Mouse (Mus musculus): ENCODE results near the gene Fbxo31.

The Fbxo31 gene

DNA sequence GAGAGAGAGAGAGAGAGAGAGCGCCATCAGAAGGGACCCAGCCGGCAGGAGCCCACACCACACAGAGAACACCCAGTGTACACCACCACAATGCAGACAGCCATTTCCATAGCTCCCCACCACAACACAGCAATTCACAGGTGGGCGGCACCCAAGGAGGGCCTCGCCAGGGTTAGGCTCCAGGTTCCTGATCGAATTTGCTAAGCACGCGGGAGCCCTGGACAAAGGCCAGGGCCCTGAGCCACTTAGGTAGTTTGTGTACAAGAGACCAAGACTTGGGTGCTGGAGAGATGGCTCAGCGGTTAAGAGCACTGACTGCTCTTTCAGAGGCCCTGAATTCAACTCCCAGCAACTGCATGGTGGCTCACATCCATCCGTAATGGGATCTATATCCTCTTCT lies 26.1 kb downstream of the Fbxo31 start:
- no peak for DNase-seq (ENCODE audit: low spot score in 2 of 2)

DNA sequence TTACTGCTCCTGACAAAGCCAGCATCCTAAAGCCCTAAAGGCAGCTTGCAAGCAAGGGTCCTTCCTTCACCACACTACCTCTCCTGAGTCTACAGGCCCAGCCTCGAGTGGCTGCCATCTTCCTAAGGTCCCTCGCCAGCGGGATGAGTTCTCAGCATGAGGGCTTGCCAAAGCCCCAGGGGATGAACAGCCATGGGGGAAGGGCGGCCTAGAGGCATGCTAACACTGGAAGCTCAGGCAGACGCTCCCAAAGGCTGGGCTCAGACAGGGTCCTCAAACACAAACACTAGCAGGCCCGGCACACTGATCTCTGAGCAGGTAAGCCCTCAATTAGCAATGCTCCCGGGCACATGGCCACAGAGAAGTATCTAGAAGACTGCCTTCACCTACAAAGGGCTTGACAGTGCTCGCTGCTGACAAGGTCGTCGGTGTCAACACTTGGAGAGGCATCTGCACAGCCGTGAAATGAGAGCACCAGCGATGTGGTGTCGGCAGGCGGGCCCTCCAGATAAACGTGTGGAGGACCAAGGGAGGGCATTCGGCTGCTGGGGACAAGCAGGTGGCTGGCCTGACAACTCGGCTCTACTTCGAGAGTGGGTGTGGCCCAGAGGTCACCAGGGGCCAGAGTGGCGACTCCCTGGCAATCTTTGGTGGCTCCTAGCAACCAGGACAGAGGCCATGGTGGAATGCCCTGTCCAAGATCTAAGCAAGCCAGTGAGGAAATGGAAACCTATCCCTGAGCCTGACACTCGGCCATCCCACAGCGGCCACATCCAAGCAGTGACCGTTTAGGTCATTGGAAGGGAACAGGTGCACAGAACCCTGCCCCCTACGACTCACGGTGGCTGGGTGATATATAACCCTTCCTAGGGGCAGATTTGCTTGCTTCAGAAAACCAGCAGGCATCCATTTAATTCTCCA lies 27.3 kb downstream of the Fbxo31 start:
- DNase-seq (ENCODE audit: low spot score in 2 of 2) = no peak

DNA sequence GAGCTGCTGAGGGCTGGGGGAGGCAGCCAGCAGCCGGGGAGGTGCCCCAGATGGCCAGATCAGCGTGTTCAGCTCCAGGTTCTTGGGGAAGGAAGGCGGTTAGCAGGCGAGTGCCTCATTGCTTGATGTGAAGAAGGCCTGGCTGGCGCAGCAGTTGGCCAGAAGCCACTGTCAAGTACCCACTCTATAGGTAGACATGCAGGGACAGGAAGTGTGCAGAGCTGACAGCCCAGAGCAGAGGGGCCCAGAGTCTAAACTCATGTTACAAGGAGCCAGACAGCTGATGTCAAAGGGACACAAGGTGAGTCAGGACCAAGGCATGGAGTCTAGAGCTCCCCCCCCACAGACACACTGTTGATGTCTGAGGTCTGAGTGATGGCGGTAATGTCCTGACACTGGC lies 28.6 kb downstream of the Fbxo31 start:
- no peak for DNase-seq (ENCODE audit: low spot score in 2 of 2)

DNA sequence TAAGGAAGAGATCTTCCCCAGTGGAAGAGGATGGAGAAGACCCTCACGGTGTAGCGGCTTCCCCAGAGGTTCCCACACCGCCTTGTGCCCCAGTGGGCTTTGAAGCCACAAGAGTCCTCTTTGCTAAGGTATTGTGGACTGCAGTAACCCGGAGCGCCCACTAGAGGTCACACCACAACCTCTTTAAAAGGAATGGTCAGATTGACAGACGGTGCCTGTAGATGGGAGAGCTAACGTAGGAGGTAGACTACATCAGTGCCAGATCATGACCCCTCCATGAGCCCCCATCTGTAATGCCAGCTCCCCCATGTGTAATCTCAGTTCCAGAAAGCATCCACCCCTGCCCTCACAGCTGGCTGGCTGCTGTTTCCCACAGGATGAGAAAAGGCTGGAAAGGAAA lies 31.5 kb downstream of the Fbxo31 start:
- DNase-seq (ENCODE audit: low spot score in 2 of 2) = peak; percentile 80 to 83

DNA sequence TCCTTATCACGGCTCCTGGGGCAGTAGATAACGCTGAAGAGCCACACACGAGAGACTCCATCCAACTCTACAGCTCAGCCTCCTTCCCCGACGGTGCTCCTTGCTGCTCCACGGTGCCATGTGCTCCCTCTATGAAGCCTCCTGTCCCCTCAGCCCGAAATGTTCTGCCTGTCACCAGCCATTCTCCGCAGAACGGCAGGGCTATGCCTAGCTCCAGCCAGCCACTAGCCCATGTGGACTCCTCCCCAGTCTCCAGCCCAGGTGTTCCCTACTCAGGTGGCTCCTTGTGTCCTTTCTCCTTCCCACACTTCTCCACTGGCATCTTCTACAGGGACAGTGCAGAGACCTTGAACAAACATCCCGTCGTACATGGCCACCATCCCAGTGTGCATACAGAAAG lies 33.7 kb downstream of the Fbxo31 start:
- DNase-seq (ENCODE audit: low spot score in 2 of 2) = no peak

DNA sequence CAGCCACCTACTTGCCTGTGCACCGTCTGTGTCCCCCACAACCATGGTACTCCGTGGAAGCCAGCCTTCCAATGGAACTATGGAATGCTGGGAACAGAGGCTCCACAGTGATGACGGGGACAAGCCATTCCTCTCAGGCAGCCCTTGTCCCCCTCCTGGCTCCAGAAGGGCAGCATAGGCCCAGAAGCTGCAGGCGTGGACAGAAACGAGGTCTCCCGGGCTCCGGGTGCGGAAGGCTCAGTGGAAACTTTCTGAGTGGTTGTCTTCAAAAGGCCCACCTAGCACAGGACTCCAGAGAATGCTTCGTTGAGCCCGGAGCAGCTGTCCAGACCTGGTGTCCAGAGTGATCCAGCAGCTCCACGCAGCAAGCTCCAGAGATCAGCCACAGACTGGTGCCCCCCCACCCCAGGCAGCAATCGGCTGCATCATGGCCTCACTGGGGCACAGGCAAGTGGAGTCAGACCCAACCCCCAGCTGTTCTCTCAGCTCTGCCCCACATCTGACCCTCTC lies 34.3 kb downstream of the Fbxo31 start, which contains the start of gene 1700018B08Rik:
1700018B08Rik (minus strand) TSS at position 45 of the 510 bp plus-strand sequence.
- DNase-seq (ENCODE audit: low spot score in 2 of 2) = no peak

DNA sequence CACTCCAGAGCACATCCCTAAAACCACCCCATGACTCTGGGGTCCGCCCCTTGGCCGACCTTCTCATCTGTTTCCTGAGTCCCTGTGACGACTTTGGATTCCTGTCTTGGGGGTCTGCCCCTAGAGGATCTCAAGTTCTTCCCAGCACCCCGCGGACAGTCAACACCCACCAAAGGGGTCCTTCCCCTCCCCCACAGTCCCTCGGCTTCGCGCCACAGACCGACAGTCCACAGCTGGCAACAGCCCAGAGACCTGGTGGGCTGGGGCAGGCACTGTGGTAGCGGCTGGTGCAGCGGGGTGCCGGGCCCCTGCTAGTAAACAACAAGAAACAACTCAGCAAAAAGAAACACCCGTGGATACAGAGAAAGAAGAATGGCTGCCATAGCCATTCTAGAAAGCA lies 35.7 kb downstream of the Fbxo31 start:
- no peak for DNase-seq (ENCODE audit: low spot score in 2 of 2)

DNA sequence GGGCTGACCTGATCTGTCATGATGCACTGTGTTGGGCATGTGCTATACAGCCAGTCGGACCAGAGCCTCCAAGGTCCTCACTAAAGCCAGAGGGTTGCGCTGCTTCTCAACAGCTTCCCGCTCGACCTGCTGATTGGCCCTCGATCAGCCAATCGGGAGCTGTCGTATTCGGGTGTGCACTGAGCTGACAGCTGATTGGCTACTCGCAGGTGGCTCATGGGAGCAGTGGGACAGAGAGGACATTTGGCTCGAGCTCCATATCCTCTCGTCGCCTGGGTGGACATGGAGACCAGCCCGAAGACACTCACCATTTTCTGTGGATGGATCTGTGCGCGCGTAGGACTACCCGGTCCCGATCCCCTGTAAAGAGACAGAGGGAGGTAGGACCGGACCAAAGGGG lies 36.7 kb downstream of the Fbxo31 start:
- no peak for DNase-seq (ENCODE audit: low spot score in 2 of 2)

DNA sequence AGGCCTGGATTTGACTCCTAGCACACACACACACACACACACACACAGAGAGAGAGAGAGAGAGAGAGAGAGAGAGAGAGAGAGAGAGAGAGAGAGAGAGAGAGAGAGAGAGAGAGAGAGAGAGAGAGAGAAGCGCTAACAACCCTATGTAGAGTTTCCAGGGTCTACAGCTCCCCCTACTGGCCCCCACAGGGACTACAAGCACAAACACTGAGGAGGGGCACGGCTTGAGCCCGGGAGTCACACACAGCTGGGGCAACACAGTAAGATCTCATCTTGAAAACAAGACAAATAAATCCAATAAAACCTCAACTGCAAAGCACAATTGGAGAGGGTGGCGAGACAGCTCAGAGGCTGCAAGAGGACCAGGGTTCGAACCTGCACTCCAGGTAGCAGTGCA lies 46.2 kb downstream of the Fbxo31 start:
- no peak for DNase-seq (ENCODE audit: low spot score in 2 of 2)

DNA sequence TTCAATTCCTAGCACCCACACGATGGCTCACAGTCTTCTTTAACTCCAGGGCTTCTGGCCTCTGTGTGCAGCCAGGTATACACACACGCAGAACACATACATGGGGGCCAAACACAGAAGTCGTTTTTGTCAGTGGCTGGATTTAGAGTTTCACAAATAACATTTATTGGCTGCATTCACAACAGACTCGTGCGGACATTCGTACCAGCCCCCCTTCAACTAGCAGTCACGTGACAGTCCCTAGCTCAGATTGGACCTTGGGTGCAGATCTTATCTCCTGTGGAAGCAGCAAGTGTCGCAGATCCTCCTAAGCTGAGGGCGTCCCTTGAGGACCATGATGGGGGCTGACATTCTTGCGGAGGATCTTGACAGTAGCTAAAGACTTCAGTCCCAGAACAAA lies 48.0 kb downstream of the Fbxo31 start:
- DNase-seq (ENCODE audit: low spot score in 2 of 2) = no peak

DNA sequence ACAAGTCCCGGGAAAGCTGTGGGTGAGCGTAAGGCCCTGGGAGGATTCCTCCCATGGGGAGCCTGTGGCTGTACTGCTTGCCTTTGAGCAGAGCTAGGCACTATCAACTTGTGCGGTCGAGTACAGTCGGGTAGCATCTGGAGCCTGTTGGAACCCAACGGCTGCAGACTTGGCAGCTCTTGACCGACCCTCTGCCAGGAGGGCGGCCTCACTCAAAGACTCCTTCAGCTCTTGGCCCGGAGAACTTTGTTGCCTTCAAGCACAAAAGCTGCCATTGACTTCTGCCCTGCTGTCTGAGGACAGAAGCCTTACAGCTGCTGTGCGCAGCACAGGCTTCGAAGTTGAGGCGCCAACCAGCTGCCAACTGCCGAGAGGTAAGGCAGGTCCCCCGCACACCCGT lies 49.8 kb downstream of the Fbxo31 start:
- DNase-seq (ENCODE audit: low spot score in 2 of 2) = no peak

DNA sequence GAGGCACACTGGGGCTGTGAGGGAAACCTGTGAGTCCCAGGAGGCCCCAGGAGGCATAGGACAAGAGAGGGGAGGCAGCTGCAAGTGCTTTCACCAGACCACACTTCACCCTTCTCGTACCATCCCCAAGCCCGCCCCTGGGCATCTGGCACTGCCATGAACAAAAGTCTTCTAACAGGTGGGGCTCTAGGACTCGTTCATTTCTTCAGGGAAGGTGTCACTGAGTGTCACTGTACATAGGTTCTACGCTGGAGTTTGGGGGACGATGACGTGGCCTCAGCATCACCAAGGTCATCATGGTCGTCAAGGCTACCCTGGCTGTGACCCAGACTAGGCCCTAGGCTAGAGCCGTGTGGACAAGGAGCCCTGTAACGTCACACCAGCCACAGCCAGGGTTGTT lies 50.9 kb downstream of the Fbxo31 start:
- no peak for DNase-seq (ENCODE audit: low spot score in 2 of 2)

DNA sequence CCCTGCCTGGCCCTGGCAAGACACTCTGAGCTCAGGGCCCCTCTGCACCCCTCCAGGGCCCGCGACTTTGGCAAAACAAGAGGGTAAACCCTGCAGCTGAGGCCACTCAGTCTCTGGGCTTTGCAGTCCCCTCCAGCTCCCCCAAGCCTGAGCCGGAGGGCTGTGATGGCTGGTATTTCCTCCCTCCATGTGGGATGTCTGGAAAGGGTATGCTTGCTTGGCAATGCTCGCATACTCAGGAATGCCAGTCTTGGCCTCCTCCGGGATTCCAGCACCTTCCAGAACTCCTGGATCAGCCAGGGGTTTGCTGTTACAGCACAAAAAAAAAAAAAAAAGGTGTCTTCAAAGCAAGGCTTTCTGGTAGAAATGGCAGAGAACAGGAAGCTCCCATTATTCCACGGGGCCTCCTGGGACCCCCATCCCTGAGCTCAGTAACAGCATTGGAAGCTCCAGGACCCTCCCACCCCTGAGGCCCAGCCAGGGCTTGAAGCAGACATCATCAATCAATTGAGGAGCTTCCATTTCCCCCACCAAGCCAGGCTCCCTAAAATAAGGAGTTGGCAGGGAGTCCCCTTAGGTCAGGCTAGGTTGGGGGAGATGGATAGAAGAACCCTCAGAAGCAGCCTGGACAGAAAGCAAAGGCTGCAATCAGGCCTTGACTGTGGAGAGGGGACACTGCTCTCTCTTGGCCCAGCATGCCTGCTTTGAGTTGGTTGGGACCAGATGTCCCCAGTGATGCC lies 51.6 kb downstream of the Fbxo31 start:
- no peak for DNase-seq (ENCODE audit: low spot score in 2 of 2)

DNA sequence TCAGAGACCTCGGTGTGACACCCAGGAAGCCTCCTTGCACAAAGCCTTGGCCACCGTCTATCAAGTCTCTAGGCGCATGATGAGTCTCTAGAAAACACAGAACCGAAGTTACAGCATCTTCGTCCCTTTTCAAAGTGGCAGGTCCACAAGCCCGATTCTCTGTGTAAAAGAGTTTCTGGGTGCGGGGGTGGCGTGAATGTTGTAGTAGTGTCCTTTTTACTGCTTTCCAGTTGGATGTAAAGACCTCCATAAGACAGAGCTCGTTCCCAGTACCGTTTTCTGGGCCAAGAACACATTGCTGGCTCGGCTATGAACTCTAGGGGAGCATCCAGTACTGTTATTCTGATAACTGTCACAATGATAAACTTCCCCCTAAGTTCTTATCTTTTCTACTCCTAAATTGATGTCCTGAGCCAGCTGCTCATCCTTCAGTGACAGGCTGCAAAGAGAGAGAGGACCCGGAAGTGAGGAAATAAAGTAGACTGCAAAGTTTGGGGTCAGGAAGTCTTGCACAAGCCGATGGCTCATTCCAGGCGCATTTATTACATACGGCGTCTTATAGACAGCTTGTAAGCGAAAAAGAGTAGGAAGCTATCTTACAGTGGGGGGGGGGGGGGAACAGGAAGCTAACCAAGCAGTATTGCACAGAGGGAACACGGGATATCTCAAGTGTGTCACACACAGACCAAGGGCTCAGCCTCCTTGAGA lies 53.3 kb downstream of the Fbxo31 start:
- DNase-seq (ENCODE audit: low spot score in 2 of 2) = no peak

DNA sequence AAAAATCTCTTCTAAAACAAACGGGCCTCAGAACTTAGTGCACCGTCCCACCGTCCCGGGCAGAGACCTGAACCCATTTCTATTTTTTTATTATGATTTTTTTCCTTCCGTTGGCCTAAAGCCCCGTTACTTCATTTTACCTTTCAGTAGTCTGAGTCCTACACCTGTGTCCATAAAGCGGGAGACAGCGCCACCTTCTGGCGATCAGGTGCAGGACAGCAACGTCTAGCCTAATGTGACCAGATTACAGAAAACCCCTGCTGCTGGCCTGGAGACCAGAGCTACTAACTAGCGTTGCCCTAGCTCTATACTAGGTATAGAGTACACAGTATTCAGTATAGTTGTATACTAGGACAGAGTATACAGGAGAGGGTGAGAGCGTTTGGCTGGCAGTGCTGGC lies 65.2 kb downstream of the Fbxo31 start:
- peak; percentile 77 to 89 for DNase-seq (ENCODE audit: low spot score in 2 of 2)

DNA sequence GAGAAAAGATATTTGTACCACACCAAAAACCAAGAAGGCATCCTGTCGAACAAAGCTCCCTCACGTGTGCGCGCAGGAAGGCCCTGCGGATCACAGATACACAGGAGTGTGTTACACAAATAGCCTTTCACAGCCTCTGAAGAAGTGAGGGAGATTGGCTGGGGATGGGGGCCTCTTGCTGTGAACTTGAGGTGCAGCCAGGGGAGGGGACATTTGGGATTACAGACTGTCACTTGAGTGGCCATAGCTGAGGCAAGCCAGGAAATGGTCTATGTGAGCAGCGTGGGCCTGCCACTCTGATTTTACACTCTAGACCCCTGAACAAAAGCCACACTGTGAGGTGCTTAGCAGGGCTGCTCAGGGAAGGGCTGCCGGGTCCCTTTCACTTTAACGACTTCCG lies 66.9 kb downstream of the Fbxo31 start:
- no peak for DNase-seq (ENCODE audit: low spot score in 2 of 2)
